Mouse (Mus musculus) stomach, embryonic 15.5 days (tissue): ENCODE results near the gene Dtl. TPM values are rescaled to one million over a fixed set of nuclear protein-coding genes. Genes with fewer than 3 reads are reported as not detected.

Experiments used
- ATAC-seq: fragments of 200-750 bp; cut with Nextera tagmentation; 2 replicates; pipeline ENCODE4 v1.8.0; 2017; ENCODE audit warnings: low read depth, moderate number of reproducible peaks, moderate TSS enrichment; ENCODE audit not compliant: insufficient read depth, low FRiP score
- H3K27ac ChIP-seq: fragments of 300-500 bp; sonication (generic); 2 replicates; pipeline ENCODE4 v1.5.1; 2015; ENCODE audit warnings: mild to moderate bottlenecking, inconsistent platforms
- H3K27me3 ChIP-seq: fragments of 300-500 bp; sonication (generic); replicated peaks from 2 replicates; pipeline ENCODE4 v1.6.1; 2015; ENCODE audit warnings: inconsistent platforms
- H3K36me3 ChIP-seq: fragments of 300-500 bp; sonication (generic); 2 replicates; pipeline ENCODE4 v1.6.1; 2015; ENCODE audit warnings: inconsistent platforms
- H3K4me1 ChIP-seq: fragments of 300-500 bp; sonication (generic); 2 replicates; pipeline ENCODE4 v1.6.1; 2015; ENCODE audit warnings: inconsistent platforms
- H3K4me2 ChIP-seq: fragments of 300-500 bp; sonication (generic); 2 replicates; pipeline ENCODE4 v1.6.1; 2015; ENCODE audit warnings: mild to moderate bottlenecking, inconsistent platforms
- H3K4me3 ChIP-seq: fragments of 300-500 bp; sonication (generic); replicated peaks from 2 replicates; pipeline ENCODE4 v1.5.1; 2015; ENCODE audit warnings: inconsistent platforms
- H3K9ac ChIP-seq: fragments of 300-500 bp; sonication (generic); 2 replicates; pipeline ENCODE4 v1.6.1; 2015; ENCODE audit warnings: inconsistent platforms
- H3K9me3 ChIP-seq: fragments of 300-500 bp; sonication (generic); 2 replicates; pipeline ENCODE4 v1.6.1; 2016; ENCODE audit warnings: inconsistent platforms
- WGBS: fragments of 180-500 bp; shearing (Covaris S2); methylation state at CpG from one replicate; pipeline ENCODE4 v1.1.7; 2015; 5-methylcytosine and 5-hydroxymethylcytosine counted together
- polyA plus RNA-seq: library from polyadenylated mRNA; unstranded; fragments of >200 nt; fragmentation: Nextera tagmentation; extraction: Ambion mirVana; gene quantifications from 2 replicates; pipeline ENCODE4 v1.2.1, GENCODE M21; 2015

The Dtl gene
- polyA plus RNA-seq, 1 experiment from 2014 or later: 41.8 TPM

GRCm38 (mm10) chr1:191534896-191535295 is 40.4 kb downstream of the Dtl start:
- Histone ChIP-seq H3K4me3 (no peak overlapping the region), H3K4me2 (no peak overlapping the region), H3K27ac (no peak overlapping the region), H3K4me1 (no peaks in the 10 kb centered on the region), H3K36me3 (0 out of 2 replicates have a peak, but pooled peaks cover 4% of the 10 kb centered on the region), H3K27me3 (no peaks in the 10 kb centered on the region), H3K9ac (no peak overlapping the region), H3K9me3 (no peaks in the 10 kb centered on the region)
- ATAC-seq: no peak
- WGBS: 50% methylated on average over 2 of the region's 2 CpGs

DNA sequence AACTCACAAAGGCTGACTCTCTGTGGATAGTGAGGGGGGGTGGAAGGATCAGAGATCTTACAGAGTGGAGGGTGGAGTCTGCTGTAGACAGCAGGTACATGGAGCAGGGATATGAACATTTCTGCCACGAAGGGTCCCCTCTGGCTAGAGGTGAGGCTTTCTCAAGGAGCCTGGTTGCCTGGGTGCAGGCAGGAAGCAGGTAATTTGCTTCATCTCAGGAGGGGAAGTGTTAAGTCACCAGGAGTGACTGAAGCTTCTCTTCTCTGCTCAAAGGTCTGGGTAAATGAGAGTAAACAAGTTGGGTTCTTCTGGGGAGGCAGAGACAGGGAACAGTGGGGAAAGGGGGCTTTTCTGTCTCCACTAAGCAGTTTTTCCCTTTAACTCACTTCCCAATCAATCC is 44.3 kb downstream of the Dtl start:
- no peak overlapping the region for H3K9ac ChIP-seq
- H3K36me3 ChIP-seq: 0 out of 2 replicates have a peak, but pooled peaks cover 4% of the 10 kb centered on the region
- no peak overlapping the region for H3K27ac ChIP-seq
- ATAC-seq: no peak
- no peaks in the 10 kb centered on the region for H3K9me3 ChIP-seq
- WGBS: 50% methylated on average over 1 of the region's 1 CpGs
- no peaks in the 10 kb centered on the region for H3K27me3 ChIP-seq
- no peak overlapping the region for H3K4me2 ChIP-seq
- no peaks in the 10 kb centered on the region for H3K4me1 ChIP-seq
- no peak overlapping the region for H3K4me3 ChIP-seq

- H3K4me1 ChIP-seq: no peaks in the 10 kb centered on the region
- H3K4me2 ChIP-seq: no peak overlapping the region
- no peak overlapping the region; the same call in 1 of the 2 replicates for H3K27ac ChIP-seq
- H3K4me3 ChIP-seq: no peak overlapping the region
- 77% methylated on average over 2 of the region's 2 CpGs for WGBS
- no peaks in the 10 kb centered on the region for H3K9me3 ChIP-seq
- ATAC-seq: no peak
- H3K27me3 ChIP-seq: no peaks in the 10 kb centered on the region
- 0 out of 2 replicates have a peak, but pooled peaks cover 4% of the 10 kb centered on the region for H3K36me3 ChIP-seq
- H3K9ac ChIP-seq: no peak overlapping the region
Measured at GRCm38 (mm10) chr1:191529406-191529805, 45.9 kb downstream of the Dtl start.

GRCm38 (mm10) chr1:191527921-191528612 is 47.3 kb downstream of the Dtl start:
- H3K27me3 ChIP-seq: no peaks in the 10 kb centered on the region
- H3K4me1 ChIP-seq: no peaks in the 10 kb centered on the region
- no peaks in the 10 kb centered on the region for H3K9me3 ChIP-seq
- H3K9ac ChIP-seq: no peak overlapping the region
- no peak overlapping the region for H3K27ac ChIP-seq
- no peaks in the 10 kb centered on the region for H3K36me3 ChIP-seq
- no peak for ATAC-seq
- no peak overlapping the region for H3K4me2 ChIP-seq
- no peak overlapping the region for H3K4me3 ChIP-seq
- 37% methylated on average over 4 of the region's 4 CpGs for WGBS

DNA sequence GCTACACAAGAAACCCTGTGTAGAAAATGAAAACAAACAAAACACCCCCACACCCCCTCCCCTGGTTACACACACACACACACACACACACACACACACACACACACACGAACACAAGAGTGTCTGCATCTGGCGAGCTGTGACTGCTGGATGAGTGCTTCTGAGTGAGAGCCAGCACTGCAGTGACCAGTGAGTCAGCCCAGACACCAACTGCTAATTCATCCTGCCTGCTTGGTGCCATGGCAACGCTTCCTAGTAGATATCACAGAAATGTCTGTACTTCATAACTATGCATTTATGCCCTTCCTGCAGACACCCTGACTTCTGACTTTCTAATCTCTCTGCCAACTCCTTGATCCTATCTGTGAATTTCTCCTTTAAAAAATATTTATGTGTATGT is 48.3 kb downstream of the Dtl start:
- Histone ChIP-seq H3K27me3 (no peaks in the 10 kb centered on the region), H3K27ac (no peak overlapping the region), H3K4me1 (no peaks in the 10 kb centered on the region), H3K4me3 (no peak overlapping the region), H3K36me3 (no peaks in the 10 kb centered on the region), H3K9ac (no peak overlapping the region), H3K9me3 (no peaks in the 10 kb centered on the region), H3K4me2 (no peak overlapping the region)
- ATAC-seq: no peak
- WGBS: 73% methylated on average over 3 of the region's 3 CpGs

DNA sequence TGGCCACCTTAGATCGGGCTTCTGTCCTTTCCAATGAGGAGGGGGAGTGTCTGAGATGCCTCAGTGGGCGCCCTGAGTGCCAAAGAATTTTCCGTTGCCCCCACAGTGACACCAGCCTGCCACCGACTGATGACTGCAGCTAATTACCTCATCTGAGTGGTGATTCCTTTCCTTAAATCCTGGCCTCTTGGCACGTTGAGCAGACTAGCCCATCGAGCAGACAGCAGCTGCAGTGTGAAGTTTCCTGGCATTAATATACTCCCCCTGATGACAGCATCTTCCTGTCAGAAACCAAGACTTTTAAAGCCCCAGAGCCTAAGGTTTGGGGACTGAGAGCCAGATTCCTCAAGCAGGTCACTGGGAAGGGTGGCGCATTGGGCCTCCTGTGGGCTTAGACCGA is 53.9 kb downstream of the Dtl start:
- H3K27ac ChIP-seq: no peak overlapping the region
- H3K9me3 ChIP-seq: no peaks in the 10 kb centered on the region
- H3K27me3 ChIP-seq: no peaks in the 10 kb centered on the region
- no peaks in the 10 kb centered on the region for H3K4me1 ChIP-seq
- no peak for ATAC-seq
- no peak overlapping the region for H3K9ac ChIP-seq
- H3K36me3 ChIP-seq: no peaks in the 10 kb centered on the region
- no peak overlapping the region for H3K4me2 ChIP-seq
- no peak overlapping the region for H3K4me3 ChIP-seq
- WGBS: 73% methylated on average over 8 of the region's 8 CpGs

DNA sequence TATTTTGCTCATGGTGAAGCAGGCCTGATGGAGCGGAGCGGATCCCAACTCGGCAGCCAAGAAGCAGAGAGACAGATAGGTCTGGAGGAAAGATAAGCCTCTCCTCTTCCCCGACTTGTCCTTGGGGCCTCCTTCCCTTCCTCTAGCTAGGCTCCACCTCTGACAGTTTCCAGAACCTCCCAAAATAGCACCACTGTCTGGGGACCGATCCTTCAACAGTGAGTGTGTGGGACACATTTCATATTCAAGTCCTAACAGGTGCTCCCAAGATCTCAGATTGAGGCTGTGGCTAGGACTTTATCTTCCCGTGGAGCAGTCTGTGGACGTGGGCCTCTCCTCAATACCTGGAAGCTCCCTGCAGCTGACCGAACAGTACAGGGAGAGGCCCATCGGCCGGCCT is 54.7 kb downstream of the Dtl start:
- Histone ChIP-seq H3K27me3 (no peaks in the 10 kb centered on the region), H3K27ac (no peak overlapping the region), H3K4me3 (no peak overlapping the region), H3K4me2 (no peak overlapping the region), H3K4me1 (no peaks in the 10 kb centered on the region), H3K9ac (no peak overlapping the region), H3K36me3 (no peaks in the 10 kb centered on the region), H3K9me3 (no peaks in the 10 kb centered on the region)
- no peak for ATAC-seq
- WGBS: 75% methylated on average over 10 of the region's 10 CpGs

- no peak for ATAC-seq
- H3K4me1 ChIP-seq: no peaks in the 10 kb centered on the region
- WGBS: 71% methylated on average over 7 of the region's 7 CpGs
- H3K27ac ChIP-seq: no peak overlapping the region
- no peaks in the 10 kb centered on the region for H3K9me3 ChIP-seq
- H3K4me2 ChIP-seq: no peak overlapping the region
- H3K4me3 ChIP-seq: no peak overlapping the region
- no peak overlapping the region for H3K9ac ChIP-seq
- no peaks in the 10 kb centered on the region for H3K27me3 ChIP-seq
- no peaks in the 10 kb centered on the region for H3K36me3 ChIP-seq
Measured at GRCm38 (mm10) chr1:191520194-191520593, 55.1 kb downstream of the Dtl start.

GRCm38 (mm10) chr1:191519329-191520066 is 55.8 kb downstream of the Dtl start:
- Histone ChIP-seq H3K9ac (no peak overlapping the region), H3K4me1 (no peaks in the 10 kb centered on the region), H3K36me3 (no peaks in the 10 kb centered on the region), H3K27ac (no peak overlapping the region), H3K4me2 (no peak overlapping the region), H3K27me3 (no peaks in the 10 kb centered on the region), H3K4me3 (no peak overlapping the region), H3K9me3 (no peaks in the 10 kb centered on the region)
- ATAC-seq: no peak
- 87% methylated on average over 4 of the region's 4 CpGs for WGBS

DNA sequence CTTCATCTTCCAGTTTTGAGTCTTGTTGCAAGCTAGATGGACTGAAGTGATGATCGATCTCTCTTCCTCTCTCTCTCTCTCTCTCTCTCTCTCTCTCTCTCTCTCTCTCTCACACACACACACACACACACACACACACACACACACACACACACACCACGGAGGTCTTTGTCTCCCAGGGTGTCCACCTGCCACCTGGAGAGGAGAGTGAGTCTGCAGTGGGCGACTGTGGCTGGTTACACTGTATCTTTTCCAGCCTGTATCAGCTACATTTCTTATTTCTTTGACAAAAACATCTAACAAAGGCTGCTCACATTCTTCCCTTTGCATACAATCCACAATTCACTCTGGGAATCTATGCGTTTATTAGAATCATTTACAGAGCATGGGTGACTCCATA is 56.4 kb downstream of the Dtl start:
- no peaks in the 10 kb centered on the region for H3K4me1 ChIP-seq
- no peak overlapping the region for H3K27ac ChIP-seq
- ATAC-seq: no peak
- H3K27me3 ChIP-seq: no peaks in the 10 kb centered on the region
- no peak overlapping the region for H3K4me2 ChIP-seq
- no peak overlapping the region for H3K9ac ChIP-seq
- no peak overlapping the region for H3K4me3 ChIP-seq
- H3K9me3 ChIP-seq: no peaks in the 10 kb centered on the region
- H3K36me3 ChIP-seq: no peaks in the 10 kb centered on the region
- 85% methylated on average over 4 of the region's 4 CpGs for WGBS

- no peaks in the 10 kb centered on the region for H3K27me3 ChIP-seq
- H3K4me1 ChIP-seq: no peaks in the 10 kb centered on the region
- H3K4me2 ChIP-seq: no peak overlapping the region
- H3K27ac ChIP-seq: no peak overlapping the region; the same call in 1 of the 2 replicates
- H3K9ac ChIP-seq: no peak overlapping the region
- peak; percentile 67 for ATAC-seq
- WGBS: 66% methylated on average over 5 of the region's 5 CpGs
- H3K9me3 ChIP-seq: no peaks in the 10 kb centered on the region
- no peak overlapping the region for H3K4me3 ChIP-seq
- no peaks in the 10 kb centered on the region for H3K36me3 ChIP-seq
Measured at GRCm38 (mm10) chr1:191517969-191518368, 57.4 kb downstream of the Dtl start.

DNA sequence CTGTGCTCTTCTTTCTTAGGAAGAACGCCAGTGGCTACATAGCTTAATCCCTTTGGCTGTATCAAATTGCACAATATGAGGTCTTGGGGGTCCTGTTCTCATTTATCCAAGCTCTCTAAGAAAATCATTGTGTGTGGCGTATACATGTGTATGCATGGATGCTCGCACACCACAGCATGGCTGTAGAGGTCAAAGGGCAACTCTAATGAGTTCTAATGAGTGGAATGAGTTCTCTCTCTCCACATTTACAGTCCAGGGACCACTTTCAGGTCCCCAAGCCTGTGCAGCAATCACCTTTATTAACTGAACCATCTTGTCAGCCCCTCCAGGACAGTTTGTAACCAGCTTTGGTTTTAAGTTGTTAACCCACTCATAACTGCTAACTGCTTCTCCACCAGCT is 58.3 kb downstream of the Dtl start:
- no peak overlapping the region for H3K4me2 ChIP-seq
- H3K9me3 ChIP-seq: no peaks in the 10 kb centered on the region
- no peak overlapping the region for H3K9ac ChIP-seq
- WGBS: 73% methylated on average over 3 of the region's 3 CpGs
- no peak overlapping the region for H3K27ac ChIP-seq
- H3K4me1 ChIP-seq: no peaks in the 10 kb centered on the region
- H3K36me3 ChIP-seq: no peaks in the 10 kb centered on the region
- no peak for ATAC-seq
- H3K27me3 ChIP-seq: no peaks in the 10 kb centered on the region
- no peak overlapping the region for H3K4me3 ChIP-seq
